Mouse (Mus musculus): ENCODE results near the gene Kctd11. TPM values are rescaled to one million over a fixed set of nuclear protein-coding genes. Genes with fewer than 3 reads are reported as not detected.
"Not testable (repeated sequence)": the region's sequence is repeated elsewhere in the genome, so short reads cannot be mapped to it uniquely, and the experiment has no call there.

Kctd11 gene
- total RNA-seq (2014; fragmentation: Nextera tagmentation) (0.54 and 0.79 TPM in 2 replicates), total RNA-seq (2017) (1.3 TPM in 1 of 2 replicates, not detected in the other)

DNA sequence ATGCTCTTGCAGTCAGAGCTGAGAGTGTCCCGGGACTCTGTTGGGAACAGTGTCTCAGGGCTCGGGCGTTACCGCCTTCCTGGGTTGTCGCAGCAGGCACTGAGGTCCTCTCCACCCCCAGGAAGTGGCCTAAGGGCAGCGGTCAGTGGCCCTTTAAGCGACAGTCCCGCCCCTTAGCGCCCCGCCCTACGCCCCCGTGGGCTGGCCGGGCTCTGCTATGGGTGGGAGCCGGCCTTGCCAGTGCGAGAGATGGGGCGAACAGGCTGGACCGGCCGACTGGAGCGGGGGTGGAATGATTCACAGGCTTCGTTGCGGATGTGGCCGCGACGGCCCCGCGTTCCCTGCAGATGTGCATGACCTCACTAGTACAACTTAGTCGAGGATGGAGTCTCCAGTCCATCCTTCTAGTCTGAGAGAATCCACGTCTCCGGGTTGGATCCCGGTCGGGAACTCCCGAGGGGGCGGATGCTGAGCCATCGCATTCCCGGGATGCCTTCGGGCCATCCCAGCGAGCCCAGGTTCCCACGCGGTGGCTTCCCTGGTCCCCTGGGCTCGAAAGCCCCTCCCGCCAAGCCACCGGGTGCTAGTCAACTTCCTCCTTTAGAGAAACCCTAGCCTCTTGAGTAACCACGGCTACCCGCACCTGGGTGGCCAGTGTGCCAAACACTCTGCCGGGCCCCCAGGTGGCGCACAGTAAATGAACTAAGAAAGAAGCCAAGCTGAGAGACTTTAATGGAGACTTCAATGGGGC, at the start of gene Kctd11:
Gene Kctd11, minus strand, starts transcription at position 554 of the 751 bp plus-strand sequence.
- ATAC-seq (replicated peaks; ENCODE audit: low FRiP score, low TSS enrichment, poor library complexity, severe bottlenecking), result peak; percentile 14; the same call in 1 of the 2 replicates

DNA sequence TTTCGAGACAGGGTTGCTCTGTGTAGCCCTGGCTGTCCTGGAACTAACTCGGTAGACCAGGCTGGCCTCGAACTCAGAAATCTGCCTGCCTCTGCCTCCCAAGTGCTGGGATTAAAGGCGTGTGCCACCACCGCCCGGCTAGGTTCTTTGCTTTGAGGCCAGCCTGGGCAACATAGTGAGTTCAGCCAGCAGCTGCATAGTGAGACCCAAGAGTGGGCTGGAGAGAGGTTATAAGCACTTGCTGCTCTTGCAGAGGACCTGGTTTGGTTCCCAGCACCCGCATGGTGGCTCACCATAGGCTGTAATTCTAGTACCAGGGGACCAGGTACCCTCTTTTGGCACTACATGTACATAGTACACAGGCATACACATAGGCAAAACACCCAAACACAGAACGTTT, 49.0 kb upstream of the Kctd11 start:
- ATAC-seq (replicated peaks; ENCODE audit: low FRiP score, low TSS enrichment, poor library complexity, severe bottlenecking), result not testable (repeated sequence)

DNA sequence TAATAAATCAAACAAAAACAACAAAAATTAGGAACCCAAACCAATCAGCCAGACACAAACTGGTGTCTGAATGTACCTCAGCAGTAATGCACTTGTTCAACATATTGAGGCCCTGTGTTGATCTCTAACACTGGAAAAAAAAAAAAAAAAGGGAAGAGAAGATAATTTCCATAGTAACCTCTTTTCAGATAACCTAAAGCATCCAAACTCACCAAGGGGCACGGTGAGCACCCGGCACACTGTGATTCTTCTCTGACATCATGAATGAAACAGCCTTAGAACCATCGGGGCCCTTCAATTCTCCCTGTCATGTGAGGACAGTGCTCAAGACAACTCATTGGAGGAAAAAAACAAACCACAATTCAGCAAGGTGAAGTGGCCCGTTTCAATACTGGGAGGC, 48.5 kb upstream of the Kctd11 start:
- ATAC-seq (replicated peaks; ENCODE audit: low FRiP score, low TSS enrichment, poor library complexity, severe bottlenecking), result no peak

DNA sequence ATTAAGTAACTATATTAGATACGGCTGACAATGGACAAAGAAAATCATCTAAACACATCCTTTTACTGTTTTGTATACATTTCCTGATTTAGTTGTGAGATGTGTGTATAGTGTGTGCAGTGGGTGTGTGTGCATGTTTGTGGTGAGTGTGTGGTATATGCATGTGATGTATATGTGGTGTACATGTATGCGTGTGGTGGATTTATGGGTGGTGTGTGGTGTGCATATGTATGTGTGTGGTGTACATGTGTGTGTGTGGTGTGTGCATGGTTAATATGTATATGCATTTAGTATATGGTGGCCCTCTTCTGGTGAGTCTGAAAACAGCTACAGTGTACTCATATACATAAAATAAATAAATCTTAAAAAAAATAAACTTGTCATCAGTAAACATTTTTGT, 46.3 kb upstream of the Kctd11 start:
- no peak for ATAC-seq (replicated peaks; ENCODE audit: low FRiP score, low TSS enrichment, poor library complexity, severe bottlenecking)

DNA sequence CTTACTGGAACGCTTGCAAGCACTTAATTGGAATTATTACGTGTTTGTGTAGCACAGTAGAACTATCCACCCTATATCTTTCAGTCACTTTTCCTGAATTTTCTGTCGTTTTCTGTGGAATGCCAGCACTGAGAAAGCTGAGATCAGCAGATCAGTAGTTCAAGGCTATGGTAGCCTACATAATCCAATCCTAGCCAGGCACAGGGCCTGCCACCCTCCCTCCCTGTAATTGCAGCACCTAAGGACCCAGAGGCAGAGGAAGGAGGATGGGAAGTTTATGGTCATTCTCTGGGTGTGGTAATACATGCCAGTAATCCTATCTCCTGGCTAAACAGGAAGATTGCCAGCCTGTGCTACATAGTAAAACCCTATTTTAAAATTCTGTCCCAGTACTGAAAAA, 41.6 kb upstream of the Kctd11 start:
- no peak for ATAC-seq (replicated peaks; ENCODE audit: low FRiP score, low TSS enrichment, poor library complexity, severe bottlenecking)

DNA sequence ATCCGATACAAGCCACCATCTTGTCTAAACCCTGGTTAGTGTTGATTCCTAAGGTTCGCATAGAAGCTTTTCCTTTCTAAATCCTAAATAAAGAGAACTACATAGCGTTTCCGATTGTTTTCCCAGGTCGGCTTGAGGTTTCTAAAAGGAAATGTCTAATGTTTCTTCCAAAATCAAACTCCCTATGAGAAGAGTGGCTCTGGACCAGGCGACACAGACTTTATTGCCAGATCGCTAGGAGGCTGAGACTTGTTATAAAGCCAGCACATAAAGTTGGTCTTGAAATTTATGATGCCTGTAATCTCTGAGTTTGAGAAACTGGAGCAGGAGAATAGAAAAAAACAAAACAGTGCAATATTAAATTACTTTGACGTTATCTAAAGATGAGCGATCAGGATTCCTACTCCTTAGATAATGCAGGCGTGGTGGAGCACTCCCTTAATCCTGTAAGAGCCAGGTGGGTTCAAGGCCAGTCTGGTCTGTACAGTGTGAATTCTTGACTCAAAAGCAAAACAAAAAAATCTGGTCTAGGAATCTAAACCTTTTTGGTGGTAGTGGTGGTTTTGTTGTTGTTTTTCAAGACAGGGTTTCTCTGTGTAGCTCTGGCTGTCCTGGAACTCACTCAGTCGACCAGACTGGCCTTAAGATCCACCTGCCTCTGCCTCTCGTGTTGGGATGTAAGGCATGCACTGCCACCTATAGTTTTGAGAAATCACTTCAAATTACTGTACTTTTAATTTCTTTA, 41.0 kb upstream of the Kctd11 start:
- no peak for ATAC-seq (replicated peaks; ENCODE audit: low FRiP score, low TSS enrichment, poor library complexity, severe bottlenecking)

DNA sequence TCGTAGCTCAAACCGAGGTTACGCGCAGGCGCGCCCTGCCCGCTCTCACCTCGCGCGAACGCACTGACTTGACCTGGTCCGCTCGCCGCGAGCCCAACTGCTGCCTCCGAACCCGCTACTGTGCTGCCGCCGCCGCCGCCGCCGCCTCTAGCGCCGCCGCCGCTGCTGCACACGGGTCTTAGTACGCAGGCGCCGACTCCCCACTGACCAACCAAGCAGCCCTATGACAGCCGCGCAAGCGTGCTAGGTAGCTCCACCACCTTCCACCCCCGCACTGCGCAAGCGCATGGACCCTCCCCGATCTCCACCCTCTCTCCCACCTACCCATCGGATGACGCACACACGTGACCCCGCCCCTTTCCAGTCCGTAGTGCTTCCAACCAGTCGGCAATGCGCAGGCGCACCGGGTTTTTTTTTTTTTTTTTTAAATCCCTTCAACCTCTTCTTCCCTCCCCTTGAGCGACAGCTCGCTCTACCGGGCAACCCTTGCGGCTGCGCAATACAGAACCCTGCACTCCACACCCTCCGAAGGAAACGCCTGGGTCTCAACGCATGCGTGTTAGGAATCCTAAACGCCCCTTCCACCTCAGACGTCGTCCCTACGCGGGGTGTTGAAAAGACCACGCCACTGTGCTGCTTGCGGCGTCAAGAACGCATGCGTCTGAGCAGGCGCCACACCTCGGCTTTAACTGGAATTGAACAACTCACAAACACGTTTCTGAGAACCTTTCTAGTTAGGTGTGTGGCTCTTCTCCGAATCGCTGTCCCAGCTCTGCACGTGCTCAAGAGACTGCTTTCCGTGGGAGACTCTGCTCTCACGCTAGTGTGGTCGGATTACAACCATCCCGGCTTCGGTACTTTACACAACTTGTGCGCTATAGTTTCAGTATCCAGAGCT, 40.2 kb upstream of the Kctd11 start, which contains the start of gene Eif5a:
Gene Eif5a, minus strand, starts transcription at position 845 of the 898 bp plus-strand sequence.
- peak; percentile 80 for ATAC-seq (replicated peaks; ENCODE audit: low FRiP score, low TSS enrichment, poor library complexity, severe bottlenecking)

DNA sequence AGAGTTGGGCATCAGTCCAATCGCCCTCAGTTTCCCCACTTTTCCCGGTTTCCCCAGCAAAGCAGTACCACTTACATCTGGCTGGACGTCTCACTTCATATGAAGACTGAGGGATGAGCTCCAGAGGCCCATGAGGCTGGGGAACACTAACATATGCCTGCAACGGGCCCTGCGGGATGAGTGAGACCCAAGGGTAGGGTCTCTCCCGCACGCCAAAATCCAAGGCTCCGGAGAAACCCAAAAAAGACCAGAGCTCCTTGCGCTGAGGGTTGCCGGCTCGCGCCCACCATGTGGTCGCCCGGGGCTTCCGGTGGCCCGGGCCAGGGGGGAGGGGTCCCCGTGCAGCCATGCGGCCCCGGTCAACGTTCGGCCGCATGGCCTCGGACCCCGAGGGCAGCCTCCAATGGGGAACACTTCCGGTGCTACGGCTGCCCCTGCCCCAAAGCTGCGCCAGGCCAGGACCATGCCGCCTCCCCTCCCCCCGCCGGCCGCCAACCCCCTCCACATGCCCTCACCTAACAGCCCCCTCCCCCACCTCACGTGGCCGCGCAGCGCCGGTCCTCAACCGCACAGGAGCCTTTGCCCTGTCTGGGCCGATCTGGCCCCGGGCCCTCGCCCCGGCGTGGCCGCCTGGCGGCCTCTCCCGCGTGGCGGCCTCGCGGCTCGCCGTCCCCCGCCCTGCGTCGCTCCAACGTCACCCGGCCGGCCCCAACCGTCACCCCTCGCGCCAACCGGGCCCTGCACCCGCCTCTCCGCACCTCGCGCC, 39.2 kb upstream of the Kctd11 start:
- ATAC-seq (replicated peaks; ENCODE audit: low FRiP score, low TSS enrichment, poor library complexity, severe bottlenecking), result no peak

DNA sequence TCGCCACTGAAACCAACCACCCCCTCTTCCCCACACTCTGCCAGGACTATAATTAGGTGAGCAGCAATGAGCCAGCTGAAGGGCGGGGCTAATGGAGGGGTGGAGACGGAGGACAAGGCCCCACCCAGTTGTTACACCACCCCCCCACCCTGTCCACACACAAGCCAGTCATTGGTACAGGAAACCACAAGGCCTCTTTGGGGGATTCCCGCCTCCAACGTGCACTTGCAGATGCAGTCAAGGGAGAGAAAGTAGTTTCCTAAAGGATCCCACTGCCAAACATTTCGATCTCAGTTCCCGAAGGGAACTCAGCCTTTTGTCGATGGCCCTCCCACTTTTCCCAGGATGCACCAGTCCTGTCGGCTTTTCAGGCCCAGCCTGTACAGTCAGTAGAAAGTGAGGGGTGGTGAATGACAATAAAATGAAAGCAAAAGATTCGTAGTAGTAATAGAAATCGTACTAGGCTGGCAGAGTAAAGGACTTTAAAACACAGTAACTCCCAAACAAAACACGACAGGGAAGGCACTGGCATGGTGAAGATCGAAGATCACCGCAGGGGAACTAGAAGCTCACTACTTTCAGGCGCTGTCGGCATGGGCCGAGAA, 38.6 kb upstream of the Kctd11 start:
- ATAC-seq (replicated peaks; ENCODE audit: low FRiP score, low TSS enrichment, poor library complexity, severe bottlenecking), result peak; percentile 43

DNA sequence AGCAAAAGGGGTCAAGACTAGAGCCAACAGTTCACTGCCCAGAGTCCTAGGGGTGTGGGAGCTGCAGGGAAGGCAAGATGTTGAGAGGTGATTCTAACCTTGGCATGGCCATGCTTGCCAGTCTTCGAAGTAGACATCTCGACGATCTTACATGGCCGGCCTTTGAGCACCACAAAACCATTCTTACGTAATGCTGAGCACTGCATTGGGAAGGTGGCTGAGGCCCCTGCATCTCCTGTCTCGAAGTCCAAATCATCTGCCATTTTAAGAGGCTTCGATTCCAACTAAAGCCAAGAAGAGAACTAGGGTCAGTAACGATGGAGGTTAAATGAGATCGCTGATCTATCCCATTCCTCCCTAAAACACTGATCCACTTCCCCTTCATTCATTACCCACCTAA, 37.8 kb upstream of the Kctd11 start:
- no peak for ATAC-seq (replicated peaks; ENCODE audit: low FRiP score, low TSS enrichment, poor library complexity, severe bottlenecking)

DNA sequence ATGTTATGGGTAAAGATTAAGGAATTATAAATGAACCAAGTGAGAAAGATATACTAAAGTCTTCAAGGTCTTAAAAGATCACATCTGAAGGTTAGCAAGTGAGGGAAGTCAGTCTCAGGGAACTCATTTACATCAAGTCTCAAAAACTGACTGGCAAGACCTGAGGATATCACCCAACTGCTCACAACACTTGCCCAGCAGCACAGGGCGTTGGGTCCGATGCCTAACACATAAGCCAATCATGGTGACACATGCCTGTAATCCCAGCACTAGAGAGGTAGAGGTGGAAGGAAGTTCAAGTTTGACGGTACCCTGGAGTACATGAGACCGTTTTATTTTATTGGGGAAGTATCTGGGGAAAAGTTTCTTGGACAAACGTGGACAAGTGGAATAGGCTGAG, 36.9 kb upstream of the Kctd11 start:
- no peak for ATAC-seq (replicated peaks; ENCODE audit: low FRiP score, low TSS enrichment, poor library complexity, severe bottlenecking)

DNA sequence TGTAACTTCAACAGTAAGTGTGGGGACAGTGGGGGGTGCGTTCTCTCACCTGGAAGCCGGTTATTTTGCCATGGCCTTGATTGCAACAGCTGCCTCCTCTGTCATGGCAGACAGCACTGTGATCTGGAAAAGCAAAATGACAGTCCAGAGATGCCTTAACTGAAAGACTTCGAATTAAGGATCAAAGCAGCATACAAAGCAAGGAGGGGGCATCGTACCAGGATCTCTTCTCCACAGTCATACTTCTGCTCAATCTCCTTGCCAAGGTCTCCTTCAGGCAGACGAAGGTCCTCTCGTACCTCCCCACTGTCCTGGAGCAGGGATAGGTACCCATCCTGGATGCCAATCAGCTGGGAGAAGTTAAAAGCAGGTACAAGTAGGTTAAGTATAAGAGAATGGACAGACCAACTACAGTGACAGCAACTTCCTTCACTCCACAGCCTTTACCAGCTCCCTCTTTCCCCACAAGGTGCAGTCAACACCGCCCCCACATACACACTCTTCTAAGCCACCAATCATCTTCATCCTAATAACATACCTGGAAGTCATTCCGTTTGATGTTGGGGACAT, 36.3 kb upstream of the Kctd11 start:
- ATAC-seq (replicated peaks; ENCODE audit: low FRiP score, low TSS enrichment, poor library complexity, severe bottlenecking), result no peak

DNA sequence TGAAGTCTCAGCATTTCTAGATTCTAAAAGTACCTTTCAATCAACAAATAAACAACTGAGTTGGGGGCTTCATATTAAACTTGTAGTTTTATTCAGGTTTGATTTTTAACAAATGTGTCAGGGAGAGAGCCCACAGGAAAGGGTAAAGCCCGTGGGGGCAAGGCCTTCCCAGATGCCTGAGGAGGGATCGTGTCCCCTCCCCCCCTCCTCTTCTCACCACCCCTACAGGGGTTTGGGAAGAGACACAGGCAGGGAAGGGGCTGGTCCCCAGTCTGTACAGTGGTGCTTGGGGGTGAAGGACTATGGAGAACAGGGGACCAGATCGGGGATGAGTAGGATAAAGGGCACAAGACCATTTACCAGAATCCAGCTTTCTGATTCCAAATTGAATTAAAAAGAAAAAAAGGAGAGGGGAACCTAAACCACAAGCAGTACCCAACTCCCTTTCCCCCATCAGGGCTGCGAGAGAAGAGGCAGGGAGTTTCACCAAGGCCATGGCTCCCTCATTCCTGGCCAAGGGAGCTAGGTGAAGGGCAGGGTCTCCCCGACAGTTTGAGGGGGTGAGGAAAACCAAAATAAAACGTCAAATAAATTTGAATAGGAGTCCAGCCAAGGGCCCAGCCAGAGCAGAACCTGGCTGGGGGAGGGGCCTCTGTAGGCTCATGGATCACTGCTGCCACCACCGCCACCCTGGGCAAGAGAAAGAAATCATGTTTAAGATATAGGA, 35.6 kb upstream of the Kctd11 start:
- not testable (repeated sequence) for ATAC-seq (replicated peaks; ENCODE audit: low FRiP score, low TSS enrichment, poor library complexity, severe bottlenecking)

DNA sequence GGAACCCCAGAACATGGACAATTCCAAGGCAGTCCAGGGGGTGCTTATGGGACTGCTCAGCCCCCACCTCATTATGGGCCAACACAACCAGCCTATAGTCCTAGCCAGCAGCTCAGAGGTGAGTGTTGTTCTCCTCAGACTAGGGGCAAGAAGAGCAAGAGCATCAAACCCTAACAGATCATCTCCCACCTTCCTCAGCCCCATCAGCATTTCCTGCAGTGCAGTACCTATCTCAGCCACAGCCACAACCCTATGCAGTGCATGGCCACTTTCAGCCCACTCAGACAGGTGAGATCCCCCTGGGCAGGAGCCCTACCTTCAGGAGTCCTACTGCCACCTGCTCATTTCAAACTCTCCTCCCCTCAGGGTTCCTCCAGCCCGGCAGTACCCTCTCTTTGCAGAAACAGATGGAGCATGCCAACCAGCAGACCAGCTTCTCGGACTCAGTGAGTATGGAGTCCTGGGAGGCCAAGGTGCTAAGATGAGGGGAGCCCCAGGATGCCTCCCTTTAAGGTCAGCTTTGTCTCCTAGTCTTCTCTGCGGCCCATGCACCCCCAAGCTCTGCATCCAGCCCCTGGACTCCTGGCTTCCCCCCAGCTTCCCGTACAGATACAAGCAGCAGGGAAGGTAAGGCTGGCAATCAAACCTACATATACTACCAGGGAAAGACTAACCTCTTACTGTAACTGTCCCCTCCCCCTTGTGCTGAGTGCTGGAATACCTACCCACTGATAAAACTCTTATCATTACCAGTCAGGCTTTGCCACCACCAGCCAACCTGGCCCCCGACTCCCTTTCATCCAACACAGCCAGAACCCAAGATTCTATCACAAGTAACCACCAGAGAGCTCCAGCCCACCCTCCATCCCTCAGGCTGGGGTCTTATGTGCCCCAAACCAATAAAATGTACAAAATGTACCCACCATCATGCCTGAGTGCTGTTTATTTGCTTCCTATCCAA, 34.7 kb upstream of the Kctd11 start:
- peak; percentile 62 for ATAC-seq (replicated peaks; ENCODE audit: low FRiP score, low TSS enrichment, poor library complexity, severe bottlenecking)

DNA sequence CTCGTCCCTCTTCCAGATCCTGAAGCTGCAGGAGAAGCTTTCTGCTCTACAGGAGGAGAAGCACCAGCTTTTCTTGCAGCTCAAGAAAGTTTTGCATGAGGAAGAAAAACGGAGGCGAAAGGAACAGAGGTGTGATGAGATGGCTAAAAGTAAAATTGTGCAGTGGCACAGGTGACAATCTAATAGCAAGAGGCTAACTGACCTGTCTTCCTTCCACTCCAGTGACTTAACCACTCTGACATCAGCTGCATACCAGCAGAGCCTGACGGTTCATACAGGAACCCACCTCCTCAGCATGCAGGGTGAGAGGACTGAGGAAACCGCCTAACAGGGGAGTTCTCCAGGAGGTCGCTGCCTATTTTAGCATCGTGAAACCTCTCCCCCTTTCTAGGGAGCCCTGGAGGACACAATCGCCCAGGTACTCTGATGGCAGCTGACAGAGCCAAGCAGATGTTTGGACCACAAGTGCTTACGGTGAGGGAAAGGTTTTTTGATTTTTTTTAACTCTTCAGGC, 33.8 kb upstream of the Kctd11 start:
- ATAC-seq (replicated peaks; ENCODE audit: low FRiP score, low TSS enrichment, poor library complexity, severe bottlenecking), result no peak

DNA sequence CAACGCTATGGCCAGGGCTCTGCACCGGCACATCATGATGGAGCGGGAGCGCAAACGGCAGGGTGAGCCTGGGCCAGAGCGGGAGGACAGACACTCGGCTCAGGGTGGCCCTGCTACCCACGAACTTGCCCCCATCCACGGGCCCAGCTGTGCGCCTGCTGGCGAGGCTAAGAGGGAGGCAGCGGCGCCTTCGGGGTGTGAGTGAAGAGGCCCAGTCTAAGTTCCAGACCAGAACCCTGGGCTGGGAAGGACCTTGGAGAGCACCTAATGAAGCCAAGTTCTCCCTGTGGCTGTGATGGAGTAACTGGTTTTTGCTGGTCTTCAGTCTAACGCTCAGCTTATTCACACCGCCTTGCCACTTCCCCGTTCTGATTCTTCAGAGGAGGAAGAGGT, 33.2 kb upstream of the Kctd11 start:
- peak; percentile 11; the same call in 1 of the 2 replicates for ATAC-seq (replicated peaks; ENCODE audit: low FRiP score, low TSS enrichment, poor library complexity, severe bottlenecking)

All from megakaryocyte-erythroid progenitor cell, adult 5-6 weeks (primary cell).